Mouse (Mus musculus) midbrain, embryonic 14.5 days (tissue): ENCODE data around the gene Prok1. TPM values are rescaled to one million over a fixed set of nuclear protein-coding genes. Genes with fewer than 3 reads are reported as not detected.

Source experiments
- ATAC-seq: fragments of 200-750 bp; cut with Nextera tagmentation; 2 replicates; pipeline ENCODE4 v1.8.0; 2017; ENCODE audit warnings: moderate number of reproducible peaks, moderate library complexity; ENCODE audit not compliant: low FRiP score, low TSS enrichment
- DNase-seq: peaks from one replicate; pipeline ENCODE4 v3.0.0-alpha.2; 2015
- H3K27ac ChIP-seq: fragments of 300-500 bp; sonication (generic); replicated peaks from 2 replicates; pipeline ENCODE4 v1.5.1; 2014; ENCODE audit warnings: mild to moderate bottlenecking, low read depth, low read length, moderate library complexity
- H3K27me3 ChIP-seq: fragments of 300-500 bp; sonication (generic); 2 replicates; pipeline ENCODE4 v1.6.1; 2014; ENCODE audit warnings: low read length, control low read depth, mixed read lengths; ENCODE audit not compliant: control insufficient read depth, insufficient read depth
- H3K36me3 ChIP-seq: fragments of 300-500 bp; sonication (generic); 2 replicates; pipeline ENCODE4 v1.6.1; 2014; ENCODE audit warnings: low read length, control low read depth; ENCODE audit not compliant: control insufficient read depth, insufficient read depth
- H3K4me1 ChIP-seq: fragments of 300-500 bp; sonication (generic); 2 replicates; pipeline ENCODE4 v1.6.1; 2014; ENCODE audit warnings: mild to moderate bottlenecking, antibody characterized with exemption, low read length, control low read depth; ENCODE audit not compliant: control insufficient read depth, insufficient read depth
- H3K4me2 ChIP-seq: fragments of 300-500 bp; sonication (generic); 2 replicates; pipeline ENCODE4 v1.6.1; 2014; ENCODE audit warnings: mild to moderate bottlenecking, low read length, moderate library complexity
- H3K4me3 ChIP-seq: fragments of 300-500 bp; sonication (generic); replicated peaks from 2 replicates; pipeline ENCODE4 v1.5.1; 2014; ENCODE audit warnings: low read depth, low read length
- H3K9ac ChIP-seq: fragments of 300-500 bp; sonication (generic); replicated peaks from 2 replicates; pipeline ENCODE4 v1.6.1; 2014; ENCODE audit warnings: mild to moderate bottlenecking, low read length, moderate library complexity
- H3K9me3 ChIP-seq: fragments of 300-500 bp; sonication (generic); 2 replicates; pipeline ENCODE4 v1.6.1; 2016; ENCODE audit warnings: low read length, control low read depth, mixed read lengths; ENCODE audit not compliant: control insufficient read depth
- WGBS: fragments of 180-500 bp; shearing (Covaris S2); extraction: QIAGEN DNeasy Blood & Tissue Kit; methylation state at CpG from one replicate; pipeline ENCODE4 v1.1.7; 2014; 5-methylcytosine and 5-hydroxymethylcytosine counted together
- polyA plus RNA-seq: library from polyadenylated mRNA; unstranded; fragments of >200 nt; fragmentation: Nextera tagmentation; extraction: Ambion mirVana; gene quantifications from 2 replicates; pipeline ENCODE4 v1.2.1, GENCODE M21; 2014

Prok1 gene
- polyA plus RNA-seq, 1 experiment from 2014 or later = 0.16 TPM

DNA sequence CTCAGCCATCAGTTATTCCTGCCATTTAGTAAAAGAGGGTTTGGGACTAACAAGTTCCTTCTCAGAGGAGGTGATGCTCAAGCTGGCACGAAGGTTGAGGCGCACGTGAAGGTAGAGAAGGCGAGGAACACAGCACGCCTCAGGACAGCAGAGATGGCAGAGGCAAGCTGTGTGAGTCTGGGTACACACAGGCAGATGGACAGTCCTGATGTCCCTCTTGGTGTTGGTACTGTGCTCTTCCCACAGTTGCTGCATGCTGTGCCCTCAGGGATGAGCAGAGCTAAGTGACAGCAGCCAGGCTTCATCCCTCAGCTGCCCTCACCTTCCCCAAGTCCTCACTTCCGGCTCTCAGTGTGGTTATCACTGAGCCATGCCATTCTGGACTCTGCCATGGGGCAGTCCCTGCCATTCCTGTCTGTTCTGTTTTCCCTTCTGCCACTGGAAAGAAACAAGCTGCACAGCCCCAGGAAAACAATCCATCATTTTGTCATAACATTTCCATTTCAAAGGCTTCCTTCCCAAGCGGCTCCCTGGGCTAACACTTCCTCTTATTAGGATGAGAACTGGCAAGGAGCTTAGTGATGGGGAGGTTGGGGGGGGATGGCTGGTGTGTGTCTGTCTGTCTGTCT is 31.8 kb downstream of the Prok1 start:
- Histone ChIP-seq H3K27me3 (no peaks in the 10 kb centered on the region), H3K36me3 (no peaks in the 10 kb centered on the region), H3K9me3 (no peaks in the 10 kb centered on the region), H3K4me1 (peaks cover 16% of the 10 kb centered on the region), H3K4me2 (no peak overlapping the region), H3K9ac (no peak overlapping the region), H3K4me3 (no peak overlapping the region), H3K27ac (peak overlapping the region; percentile 67)
- ATAC-seq (peak; percentile 32; the same call in 1 of the 2 replicates), DNase-seq (peak; percentile 72)
- WGBS = 60% methylated on average over 7 of the region's 7 CpGs

DNA sequence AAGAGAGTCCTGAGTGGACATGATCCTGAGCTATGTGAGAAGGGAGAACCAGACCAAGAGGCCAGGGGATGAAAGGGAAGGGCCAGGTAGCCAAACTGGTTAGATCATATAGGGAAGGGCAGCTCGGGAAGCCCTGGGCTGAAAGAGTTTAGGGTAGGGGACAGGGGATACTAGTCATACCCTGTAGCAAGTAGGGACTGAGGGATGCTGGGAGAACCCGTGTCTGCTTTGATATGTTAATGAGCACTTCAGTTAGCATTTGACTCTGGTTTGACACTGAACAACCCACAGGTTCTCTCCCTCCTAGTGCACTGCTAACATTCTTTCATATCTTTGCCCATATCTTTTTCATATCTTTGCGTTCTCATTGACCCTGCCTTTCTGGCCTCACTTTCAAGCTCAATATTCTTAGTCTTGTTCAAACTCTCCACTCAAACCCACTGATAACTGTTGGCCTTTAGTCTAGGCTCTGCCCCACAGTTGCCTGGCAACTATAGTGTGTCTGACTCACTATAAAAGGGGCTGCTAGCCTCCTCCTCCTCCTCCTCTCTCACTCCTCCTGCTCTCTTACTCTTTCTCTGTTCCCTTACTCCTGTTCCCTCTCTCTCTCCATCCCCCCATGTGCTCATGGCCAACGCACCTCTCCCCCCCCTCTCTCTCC is 32.9 kb downstream of the Prok1 start:
- H3K27me3 ChIP-seq = no peaks in the 10 kb centered on the region
- no peaks in the 10 kb centered on the region for H3K9me3 ChIP-seq
- no peak overlapping the region for H3K4me2 ChIP-seq
- H3K4me1 ChIP-seq = peaks cover 19% of the 10 kb centered on the region
- no peak overlapping the region for H3K4me3 ChIP-seq
- WGBS = 41% methylated on average over 4 of the region's 4 CpGs
- ATAC-seq = 0 out of 2 replicates have a peak, but pooled peaks have one; percentile 32
- H3K9ac ChIP-seq = no peak overlapping the region
- peak; percentile 22 for DNase-seq
- no peaks in the 10 kb centered on the region for H3K36me3 ChIP-seq
- H3K27ac ChIP-seq = no peak overlapping the region; the same call in 1 of the 2 replicates

DNA sequence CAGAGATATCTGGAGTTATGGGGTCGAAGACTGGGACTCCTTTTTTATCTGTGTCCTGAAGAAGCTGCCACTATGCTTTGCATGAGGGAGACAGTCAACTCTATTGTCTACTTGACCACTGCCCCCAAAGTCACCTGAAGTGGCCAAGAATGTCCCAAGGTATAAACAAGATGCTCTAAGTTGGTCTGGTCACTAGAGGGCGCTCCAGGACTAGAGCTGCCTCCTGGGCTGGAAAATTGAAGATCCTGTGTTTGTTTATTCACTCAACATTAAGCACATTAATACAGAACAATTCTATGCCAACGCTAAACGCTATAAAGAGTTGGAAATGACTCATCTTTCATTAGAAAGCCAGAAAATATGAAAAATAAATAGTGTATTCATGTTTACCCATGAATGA is 33.5 kb downstream of the Prok1 start:
- Histone ChIP-seq H3K4me1 (peaks cover 19% of the 10 kb centered on the region), H3K4me3 (no peak overlapping the region), H3K9ac (no peak overlapping the region), H3K9me3 (no peaks in the 10 kb centered on the region), H3K4me2 (no peak overlapping the region), H3K27ac (no peak overlapping the region), H3K27me3 (no peaks in the 10 kb centered on the region), H3K36me3 (no peaks in the 10 kb centered on the region)
- 11% methylated on average over 4 of the region's 4 CpGs for WGBS
- ATAC-seq (no peak), DNase-seq (peak; percentile 86)

DNA sequence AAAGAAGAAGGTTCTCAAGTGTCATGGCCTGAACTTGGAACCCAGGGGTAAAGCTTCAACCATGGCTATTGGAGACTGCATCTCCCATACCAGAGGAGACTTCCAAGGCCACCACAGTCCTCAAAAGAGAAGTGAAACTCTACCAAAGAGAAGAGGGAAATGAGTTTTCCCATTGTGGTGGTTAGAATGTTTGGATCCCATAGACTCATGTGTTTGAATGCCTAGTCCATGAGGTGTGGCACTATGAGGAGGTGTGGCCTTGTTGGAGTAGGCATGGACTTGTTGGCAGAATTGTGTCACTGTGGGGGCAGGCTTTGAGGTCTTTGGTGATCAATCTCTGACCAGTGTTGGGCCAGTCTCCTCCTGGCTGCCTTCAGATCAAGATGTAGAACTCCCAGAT is 34.3 kb downstream of the Prok1 start:
- Histone ChIP-seq H3K9me3 (no peaks in the 10 kb centered on the region), H3K27ac (no peak overlapping the region), H3K4me1 (peaks cover 19% of the 10 kb centered on the region), H3K9ac (no peak overlapping the region), H3K36me3 (no peaks in the 10 kb centered on the region), H3K4me3 (no peak overlapping the region), H3K4me2 (no peak overlapping the region), H3K27me3 (no peaks in the 10 kb centered on the region)
- no peak for ATAC-seq
- DNase-seq = no peak

DNA sequence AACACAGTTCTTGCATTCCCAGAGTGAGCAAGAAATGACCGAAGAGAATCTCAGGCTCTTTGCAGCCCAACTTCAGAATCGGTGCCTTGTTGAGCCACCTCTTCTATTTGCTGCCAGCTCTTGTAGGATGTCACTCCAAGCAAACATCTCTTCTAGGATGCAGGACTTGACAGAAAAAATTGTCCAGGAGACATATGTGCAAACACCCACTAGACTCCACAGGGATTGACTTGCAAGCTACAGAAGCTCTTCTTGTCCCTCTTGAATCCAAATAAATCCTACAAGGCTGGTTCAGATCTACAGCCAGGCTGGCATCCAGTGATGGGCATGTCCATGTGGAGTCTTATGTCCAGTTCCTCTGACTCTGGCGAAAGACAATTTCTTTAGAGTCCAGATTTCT is 35.1 kb downstream of the Prok1 start:
- Histone ChIP-seq H3K4me2 (no peak overlapping the region), H3K4me1 (peaks cover 19% of the 10 kb centered on the region), H3K4me3 (no peak overlapping the region), H3K36me3 (no peaks in the 10 kb centered on the region), H3K9me3 (no peaks in the 10 kb centered on the region), H3K9ac (no peak overlapping the region), H3K27ac (no peak overlapping the region), H3K27me3 (no peaks in the 10 kb centered on the region)
- no peak for ATAC-seq
- no peak for DNase-seq
- WGBS = 93% methylated on average over 3 of the region's 3 CpGs

DNA sequence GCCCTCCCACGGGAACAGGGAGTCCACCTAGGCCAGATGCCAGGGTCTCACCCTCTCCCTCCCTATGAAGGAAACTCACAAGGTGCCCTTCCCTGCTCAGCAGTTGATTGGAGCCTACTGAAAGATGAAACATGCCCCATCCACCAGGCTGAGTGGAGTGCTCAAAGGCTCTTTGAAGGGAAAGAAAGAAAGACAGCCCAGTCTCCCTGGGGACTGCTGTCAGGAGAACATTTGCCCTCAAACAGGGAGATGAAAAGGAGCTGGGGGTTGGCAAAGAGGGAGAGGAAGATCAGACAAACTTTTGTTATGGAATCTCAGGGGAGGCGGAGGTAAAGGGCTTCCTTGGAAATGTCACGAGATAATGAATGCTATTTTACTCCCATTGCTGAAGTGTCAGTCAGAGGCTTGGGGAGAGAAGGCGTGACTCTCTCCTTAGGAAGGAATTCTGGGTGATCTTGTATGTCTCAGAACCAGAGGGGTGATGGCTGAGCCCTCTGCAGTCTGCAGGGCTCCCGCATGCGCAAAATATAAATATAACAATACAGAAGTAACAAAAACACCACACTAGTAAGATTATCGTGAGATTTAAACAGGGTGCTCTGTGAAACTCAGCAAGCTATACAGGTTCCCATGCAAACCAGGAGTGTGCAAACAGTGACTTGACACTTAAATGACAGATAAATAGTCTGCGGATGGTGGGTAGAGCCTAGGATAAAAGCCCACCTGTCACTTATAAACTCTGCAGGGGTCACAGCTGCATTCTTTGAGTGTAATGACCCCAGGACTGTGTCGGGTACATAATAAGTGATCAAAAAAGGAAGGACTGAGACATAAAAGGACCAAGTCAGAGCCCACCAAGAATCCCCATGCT is 38.0 kb downstream of the Prok1 start:
- no peak overlapping the region for H3K4me2 ChIP-seq
- 13% methylated on average over 9 of the region's 9 CpGs for WGBS
- H3K36me3 ChIP-seq = no peaks in the 10 kb centered on the region
- no peak overlapping the region for H3K9ac ChIP-seq
- H3K27ac ChIP-seq = peak overlapping the region; percentile 43; the same call in 1 of the 2 replicates
- H3K4me3 ChIP-seq = no peak overlapping the region
- 0 out of 2 replicates have a peak, but pooled peaks cover 6% of the 10 kb centered on the region for H3K4me1 ChIP-seq
- no peaks in the 10 kb centered on the region for H3K9me3 ChIP-seq
- peak; percentile 79 for DNase-seq
- no peaks in the 10 kb centered on the region for H3K27me3 ChIP-seq
- peak; percentile 68 for ATAC-seq

DNA sequence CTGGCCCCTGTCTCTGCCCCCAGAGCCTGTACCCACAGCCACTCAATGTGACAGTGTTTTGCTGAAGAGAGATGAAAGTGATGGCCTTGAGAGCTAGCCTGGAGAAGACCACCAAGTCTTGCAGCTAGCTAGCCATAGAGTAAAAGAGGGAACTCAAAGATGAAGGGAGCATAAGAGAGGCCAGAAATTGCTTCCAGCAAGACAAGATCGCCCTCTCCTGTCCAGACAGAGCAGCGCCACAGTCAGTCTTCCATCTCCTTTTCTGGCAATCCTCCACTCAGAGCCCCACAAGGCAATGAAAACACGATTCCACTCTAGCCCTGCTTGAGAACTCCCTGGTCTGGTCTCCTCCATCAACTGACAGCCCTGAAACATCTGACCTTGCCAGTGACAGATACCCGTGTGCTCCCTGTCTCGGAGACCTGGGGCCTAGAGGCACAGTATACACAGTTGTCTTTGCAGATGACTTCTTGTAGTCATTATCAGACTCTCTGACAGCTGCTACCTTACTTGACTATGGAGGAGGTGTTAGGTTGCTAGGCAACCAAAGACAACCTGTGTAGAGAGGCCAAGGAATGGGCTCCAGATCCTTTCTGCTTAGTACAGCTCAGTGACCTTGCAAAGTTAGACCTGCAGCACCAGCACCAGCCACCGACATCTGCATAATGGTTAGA is 51.1 kb downstream of the Prok1 start:
- peak; percentile 86 for DNase-seq
- no peak overlapping the region for H3K4me3 ChIP-seq
- H3K4me1 ChIP-seq = no peaks in the 10 kb centered on the region
- ATAC-seq = peak; percentile 72
- no peaks in the 10 kb centered on the region for H3K36me3 ChIP-seq
- no peak overlapping the region for H3K27ac ChIP-seq
- no peaks in the 10 kb centered on the region for H3K27me3 ChIP-seq
- H3K4me2 ChIP-seq = no peak overlapping the region
- no peak overlapping the region for H3K9ac ChIP-seq
- WGBS = 50% methylated on average over 6 of the region's 6 CpGs
- no peaks in the 10 kb centered on the region for H3K9me3 ChIP-seq

DNA sequence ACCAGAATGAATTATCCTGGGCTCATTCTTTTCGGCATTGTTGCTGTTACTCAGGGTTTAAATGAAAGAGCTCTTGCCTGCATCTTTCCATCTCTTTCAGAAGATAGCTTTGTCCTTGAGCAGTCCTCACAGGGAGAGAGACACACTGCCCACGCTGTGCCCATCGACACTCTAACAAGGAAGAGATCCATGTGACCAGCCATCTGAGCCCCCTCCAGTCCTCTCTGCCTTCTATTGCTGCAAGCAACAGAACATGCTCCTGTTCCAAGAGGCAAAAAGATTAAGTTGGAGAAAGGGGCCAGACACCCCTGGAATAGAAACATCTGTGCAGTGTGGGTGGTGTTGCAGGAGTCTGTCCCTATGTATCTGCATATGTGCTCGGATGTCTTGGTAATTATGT is 52.5 kb downstream of the Prok1 start:
- Histone ChIP-seq H3K27me3 (no peaks in the 10 kb centered on the region), H3K4me2 (no peak overlapping the region), H3K27ac (no peak overlapping the region), H3K9me3 (no peaks in the 10 kb centered on the region), H3K4me1 (no peaks in the 10 kb centered on the region), H3K36me3 (no peaks in the 10 kb centered on the region), H3K9ac (no peak overlapping the region), H3K4me3 (no peak overlapping the region)
- DNase-seq (no peak), ATAC-seq (no peak)
- WGBS = 69% methylated on average over 4 of the region's 4 CpGs
